Mouse (Mus musculus) erythroid progenitor cell, adult 5-6 weeks (primary cell): ENCODE data around the gene Ccnb1. TPM values are rescaled to one million over a fixed set of nuclear protein-coding genes. Genes with fewer than 3 reads are reported as not detected.

Source experiments
- total RNA-seq, 2 experiments: library from RNA; stranded (forward) in 1 of 2; stranded (reverse) in 1 of 2; fragments of 150-400 nt in 1 of 2; fragments of 186-747, 209-891 nt in 1 of 2; gene quantifications; 2 replicates each; pipeline versions ENCODE4 v1.2.3 to v1.2.4; 2015 to 2017; ENCODE audit warnings: low replicate concordance in 2 of 2

Ccnb1 gene
- total RNA-seq, 2 experiments from 2014 or later = 351 to 507 TPM

Other genes starting within 250 kb of the Ccnb1 start
- gene Ocln, start 233.9 kb downstream of the Ccnb1 start, total RNA-seq (2015; ENCODE audit: low replicate concordance) = not detected in 2 replicates
- not detected in 2 replicates for gene Ocln, start 233.9 kb downstream of the Ccnb1 start, total RNA-seq (2017; ENCODE audit: low replicate concordance)
- not detected in 2 replicates for gene Marveld2, start 169.6 kb downstream of the Ccnb1 start, total RNA-seq (2015; ENCODE audit: low replicate concordance)
- 0.39 and 1.1 TPM in 2 replicates for gene Marveld2, start 169.6 kb downstream of the Ccnb1 start, total RNA-seq (2017; ENCODE audit: low replicate concordance)
- 132 and 133 TPM in 2 replicates for gene Ak6, start 135.6 kb downstream of the Ccnb1 start, total RNA-seq (2015; ENCODE audit: low replicate concordance)
- 47.4 and 85.9 TPM in 2 replicates for gene Ak6, start 135.6 kb downstream of the Ccnb1 start, total RNA-seq (2017; ENCODE audit: low replicate concordance)
- gene Rad17, start 135.5 kb downstream of the Ccnb1 start, total RNA-seq (2015; ENCODE audit: low replicate concordance) = 23.5 and 29.9 TPM in 2 replicates
- gene Rad17, start 135.5 kb downstream of the Ccnb1 start, total RNA-seq (2017; ENCODE audit: low replicate concordance) = 19.7 and 21.6 TPM in 2 replicates
- gene Taf9, start 135.0 kb downstream of the Ccnb1 start, total RNA-seq (2015; ENCODE audit: low replicate concordance) = 14.4 and 42.8 TPM in 2 replicates
- gene Taf9, start 135.0 kb downstream of the Ccnb1 start, total RNA-seq (2017; ENCODE audit: low replicate concordance) = 12.3 and 30.6 TPM in 2 replicates
- gene Ccdc125, start 116.9 kb downstream of the Ccnb1 start, total RNA-seq (2015; ENCODE audit: low replicate concordance) = 0.42 and 6.5 TPM in 2 replicates
- gene Ccdc125, start 116.9 kb downstream of the Ccnb1 start, total RNA-seq (2017; ENCODE audit: low replicate concordance) = 4.7 and 8.2 TPM in 2 replicates
- gene Cdk7, start 55.6 kb downstream of the Ccnb1 start, total RNA-seq (2015; ENCODE audit: low replicate concordance) = 4.3 and 19.3 TPM in 2 replicates
- gene Cdk7, start 55.6 kb downstream of the Ccnb1 start, total RNA-seq (2017; ENCODE audit: low replicate concordance) = 9.4 and 23.6 TPM in 2 replicates
- gene Mrps36, start 41.9 kb downstream of the Ccnb1 start, total RNA-seq (2015; ENCODE audit: low replicate concordance) = 75.3 and 100 TPM in 2 replicates
- 52.8 and 99.2 TPM in 2 replicates for gene Mrps36, start 41.9 kb downstream of the Ccnb1 start, total RNA-seq (2017; ENCODE audit: low replicate concordance)
- 75.5 and 87.6 TPM in 2 replicates for gene Cenph, start 10.7 kb downstream of the Ccnb1 start, total RNA-seq (2015; ENCODE audit: low replicate concordance)
- 44.6 and 60.3 TPM in 2 replicates for gene Cenph, start 10.7 kb downstream of the Ccnb1 start, total RNA-seq (2017; ENCODE audit: low replicate concordance)
- gene Slc30a5, start 46.9 kb upstream of the Ccnb1 start, total RNA-seq (2015; ENCODE audit: low replicate concordance) = 46.1 and 53.0 TPM in 2 replicates
- 33.9 and 47.9 TPM in 2 replicates for gene Slc30a5, start 46.9 kb upstream of the Ccnb1 start, total RNA-seq (2017; ENCODE audit: low replicate concordance)